Mouse (Mus musculus) heart, embryonic 12.5 days (tissue): ENCODE measurements at regions not wholly inside any gene's neighbourhood (a gene's known extent, or its start where the extent isn't known, plus 50 kb on each side); places are given as distances from the start of the nearest gene placed in this dataset.

ENCODE experiments used
- ATAC-seq: fragments of 200-750 bp; cut with Nextera tagmentation; 2 replicates; pipeline ENCODE4 v1.8.0; 2017; ENCODE audit warnings: moderate TSS enrichment, moderate library complexity; ENCODE audit not compliant: insufficient number of reproducible peaks, low FRiP score
- H3K27ac ChIP-seq: fragments of 300-500 bp; sonication (generic); 2 replicates; pipeline ENCODE4 v1.5.1; 2016; ENCODE audit warnings: mild to moderate bottlenecking, moderate library complexity; ENCODE audit not compliant: poor library complexity, severe bottlenecking
- H3K27me3 ChIP-seq: fragments of 300-500 bp; sonication (generic); replicated peaks from 2 replicates; pipeline ENCODE4 v1.6.1; 2016; ENCODE audit warnings: mild to moderate bottlenecking, moderate library complexity
- H3K36me3 ChIP-seq: fragments of 300-500 bp; sonication (generic); 2 replicates; pipeline ENCODE4 v1.6.1; 2016; ENCODE audit warnings: mild to moderate bottlenecking, moderate library complexity
- H3K4me1 ChIP-seq: fragments of 300-500 bp; sonication (generic); replicated peaks from 2 replicates; pipeline ENCODE4 v1.6.1; 2016; ENCODE audit warnings: mild to moderate bottlenecking
- H3K4me2 ChIP-seq: fragments of 300-500 bp; sonication (generic); 2 replicates; pipeline ENCODE4 v1.6.1; 2016; ENCODE audit warnings: mild to moderate bottlenecking, moderate library complexity
- H3K4me3 ChIP-seq: fragments of 300-500 bp; sonication (generic); 2 replicates; pipeline ENCODE4 v1.5.1; 2016; ENCODE audit warnings: mild to moderate bottlenecking
- H3K9ac ChIP-seq: fragments of 300-500 bp; sonication (generic); 2 replicates; pipeline ENCODE4 v1.6.1; 2016; ENCODE audit warnings: mild to moderate bottlenecking, moderate library complexity
- H3K9me3 ChIP-seq: fragments of 300-500 bp; sonication (generic); replicated peaks from 2 replicates; pipeline ENCODE4 v1.6.1; 2016; ENCODE audit warnings: mild to moderate bottlenecking, moderate library complexity
- WGBS: fragments of 180-500 bp; shearing (Covaris S2); methylation state at CpG from one replicate; pipeline ENCODE4 v1.1.7; 2016; 5-methylcytosine and 5-hydroxymethylcytosine counted together

DNA sequence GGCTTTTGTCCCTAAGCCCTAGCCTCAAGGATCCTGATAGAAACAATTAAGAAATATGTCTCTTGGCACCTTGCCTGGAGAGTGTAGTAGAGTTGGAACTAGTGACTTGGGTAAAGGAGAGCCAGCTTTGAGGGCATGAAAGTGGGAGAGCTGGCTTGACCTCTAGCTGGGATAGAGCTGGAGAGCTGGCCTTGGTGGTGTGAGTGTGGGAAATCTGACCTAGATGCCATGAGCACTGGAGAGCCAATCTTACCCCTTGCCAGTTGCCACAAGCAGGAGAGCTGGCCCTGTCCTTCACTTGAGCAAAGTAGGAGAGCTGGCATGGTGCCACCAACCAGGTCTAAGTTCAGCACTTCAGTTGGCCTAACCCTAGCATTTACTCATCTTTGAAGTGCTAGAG lies 995.7 kb downstream of the Gsdmc2 start:
- Histone ChIP-seq H3K9ac (no peak overlapping the region), H3K27me3 (no peaks in the 10 kb centered on the region), H3K4me2 (no peak overlapping the region), H3K9me3 (no peaks in the 10 kb centered on the region), H3K36me3 (no peaks in the 10 kb centered on the region), H3K4me3 (no peak overlapping the region), H3K4me1 (no peaks in the 10 kb centered on the region), H3K27ac (no peak overlapping the region)
- ATAC-seq = no peak

GRCm38 (mm10) chr15:62845884-62846283 lies 999.1 kb downstream of the Gsdmc2 start:
- no peak overlapping the region for H3K9ac ChIP-seq
- no peak overlapping the region for H3K4me2 ChIP-seq
- H3K27ac ChIP-seq = no peak overlapping the region
- WGBS = 75% methylated on average over 3 of the region's 3 CpGs
- no peak overlapping the region for H3K4me3 ChIP-seq
- no peaks in the 10 kb centered on the region for H3K4me1 ChIP-seq
- ATAC-seq = no peak
- H3K27me3 ChIP-seq = no peaks in the 10 kb centered on the region
- H3K36me3 ChIP-seq = no peaks in the 10 kb centered on the region
- H3K9me3 ChIP-seq = no peaks in the 10 kb centered on the region

GRCm38 (mm10) chr15:62825586-62825985 lies 1019.4 kb downstream of the Gsdmc2 start:
- ATAC-seq = no peak
- Histone ChIP-seq H3K27ac (no peak overlapping the region), H3K9me3 (no peaks in the 10 kb centered on the region), H3K27me3 (no peaks in the 10 kb centered on the region), H3K4me2 (no peak overlapping the region), H3K36me3 (no peaks in the 10 kb centered on the region), H3K9ac (no peak overlapping the region), H3K4me1 (no peaks in the 10 kb centered on the region), H3K4me3 (no peak overlapping the region)

- WGBS = 60% methylated on average over 1 of the region's 1 CpGs
- H3K36me3 ChIP-seq = no peaks in the 10 kb centered on the region
- H3K27ac ChIP-seq = no peak overlapping the region
- no peak overlapping the region for H3K4me3 ChIP-seq
- no peaks in the 10 kb centered on the region for H3K4me1 ChIP-seq
- ATAC-seq = no peak
- H3K27me3 ChIP-seq = no peaks in the 10 kb centered on the region
- no peak overlapping the region for H3K9ac ChIP-seq
- no peaks in the 10 kb centered on the region for H3K9me3 ChIP-seq
- no peak overlapping the region for H3K4me2 ChIP-seq
These were observed 1021.0 kb downstream of the Gsdmc2 start for GRCm38 (mm10) chr15:62823861-62824518.

DNA sequence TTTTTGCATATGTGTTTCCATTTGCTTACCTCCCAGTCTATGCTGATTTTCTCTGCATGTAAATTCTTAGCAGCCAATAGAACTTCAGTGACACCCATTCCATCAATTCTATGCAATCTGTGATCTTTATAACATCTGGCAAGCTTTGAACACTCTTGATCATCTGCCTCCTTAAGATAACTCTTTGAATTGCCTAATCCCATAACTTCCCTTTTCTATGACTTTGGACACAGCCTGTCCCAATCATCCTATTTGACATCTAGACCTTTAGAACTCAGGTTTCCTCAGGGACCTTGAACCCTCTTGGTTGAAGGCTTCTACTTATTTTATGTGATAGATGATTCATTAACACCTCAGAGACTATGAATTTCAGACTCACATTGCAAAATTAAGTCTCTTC lies 1022.7 kb downstream of the Gsdmc2 start:
- Histone ChIP-seq H3K9me3 (no peaks in the 10 kb centered on the region), H3K27ac (no peak overlapping the region), H3K4me2 (no peak overlapping the region)

DNA sequence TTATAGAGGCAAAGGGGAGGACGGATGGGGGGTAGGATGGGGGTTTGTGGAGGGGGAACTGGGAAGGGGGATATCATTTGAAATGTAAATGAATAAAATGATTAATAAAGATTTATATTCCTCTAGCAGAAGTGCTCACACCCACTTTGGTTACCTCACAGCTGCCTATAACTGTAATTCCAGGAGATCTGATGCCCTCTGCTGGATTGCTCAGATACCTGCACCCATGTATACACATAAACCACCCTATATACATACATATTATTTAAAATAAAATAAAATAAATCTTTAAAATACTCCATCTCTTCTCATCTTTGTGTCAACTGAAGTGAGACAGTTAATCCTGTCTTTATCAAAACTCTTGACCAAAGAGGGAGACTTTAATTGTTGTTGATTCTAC lies 1031.9 kb downstream of the Gsdmc2 start:
- H3K4me3 ChIP-seq = no peak overlapping the region
- no peaks in the 10 kb centered on the region for H3K9me3 ChIP-seq
- no peak overlapping the region for H3K4me2 ChIP-seq
- H3K36me3 ChIP-seq = no peaks in the 10 kb centered on the region
- no peak overlapping the region for H3K27ac ChIP-seq
- WGBS = 50% methylated on average over 1 of the region's 1 CpGs
- H3K27me3 ChIP-seq = no peaks in the 10 kb centered on the region
- ATAC-seq = no peak
- no peak overlapping the region for H3K9ac ChIP-seq
- no peaks in the 10 kb centered on the region for H3K4me1 ChIP-seq

More for the DNA sequence above, 1022.7 kb downstream of the Gsdmc2 start:
- H3K4me3 ChIP-seq = no peak overlapping the region
- no peak for ATAC-seq
- H3K9ac ChIP-seq = no peak overlapping the region
- no peaks in the 10 kb centered on the region for H3K27me3 ChIP-seq
- no peaks in the 10 kb centered on the region for H3K4me1 ChIP-seq
- H3K36me3 ChIP-seq = no peaks in the 10 kb centered on the region

GRCm38 (mm10) chr15:62812026-62812425 lies 1033.0 kb downstream of the Gsdmc2 start:
- 65% methylated on average over 2 of the region's 2 CpGs for WGBS
- Histone ChIP-seq H3K4me1 (no peaks in the 10 kb centered on the region), H3K4me3 (no peak overlapping the region), H3K4me2 (no peak overlapping the region), H3K9me3 (no peaks in the 10 kb centered on the region), H3K9ac (no peak overlapping the region), H3K36me3 (no peaks in the 10 kb centered on the region), H3K27ac (no peak overlapping the region), H3K27me3 (no peaks in the 10 kb centered on the region)
- no peak for ATAC-seq

GRCm38 (mm10) chr15:62809320-62809719 lies 1035.7 kb downstream of the Gsdmc2 start:
- Histone ChIP-seq H3K9me3 (no peaks in the 10 kb centered on the region), H3K9ac (no peak overlapping the region), H3K4me1 (no peaks in the 10 kb centered on the region), H3K4me3 (no peak overlapping the region), H3K36me3 (no peaks in the 10 kb centered on the region), H3K4me2 (no peak overlapping the region), H3K27me3 (no peaks in the 10 kb centered on the region), H3K27ac (no peak overlapping the region)
- 73% methylated on average over 3 of the region's 3 CpGs for WGBS
- ATAC-seq = no peak

- Histone ChIP-seq H3K4me1 (no peaks in the 10 kb centered on the region), H3K27me3 (no peaks in the 10 kb centered on the region), H3K4me2 (no peak overlapping the region), H3K4me3 (no peak overlapping the region), H3K27ac (no peak overlapping the region), H3K9me3 (no peaks in the 10 kb centered on the region), H3K36me3 (no peaks in the 10 kb centered on the region), H3K9ac (no peak overlapping the region)
- no peak for ATAC-seq
- WGBS = 63% methylated on average over 4 of the region's 4 CpGs
These were observed 1036.7 kb downstream of the Gsdmc2 start for GRCm38 (mm10) chr15:62808087-62808808.

DNA sequence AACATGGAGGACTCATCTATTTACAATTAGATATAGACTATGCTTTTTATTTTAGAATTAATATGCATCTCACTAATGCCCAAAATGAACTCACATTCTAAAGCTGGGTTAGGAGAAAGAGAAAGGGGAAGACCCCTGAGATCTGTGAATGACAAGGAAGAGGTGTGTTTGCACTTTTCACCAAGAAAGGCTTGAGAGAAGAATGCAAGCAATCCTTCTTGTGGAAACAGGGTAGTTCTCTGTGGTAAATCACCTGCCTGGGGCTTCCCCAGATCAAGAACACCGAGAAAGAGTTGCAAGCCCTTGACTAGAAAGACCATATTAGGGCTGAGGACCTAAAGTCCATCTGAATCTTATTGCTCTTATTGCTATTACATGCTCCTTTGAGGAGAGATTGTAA lies 1037.6 kb downstream of the Gsdmc2 start:
- Histone ChIP-seq H3K36me3 (no peaks in the 10 kb centered on the region), H3K4me2 (no peak overlapping the region), H3K27ac (no peak overlapping the region), H3K4me1 (no peaks in the 10 kb centered on the region), H3K9me3 (no peaks in the 10 kb centered on the region), H3K4me3 (no peak overlapping the region), H3K9ac (no peak overlapping the region), H3K27me3 (no peaks in the 10 kb centered on the region)
- ATAC-seq = no peak
- WGBS = 74% methylated on average over 1 of the region's 1 CpGs

- Histone ChIP-seq H3K27ac (no peak overlapping the region), H3K4me3 (no peak overlapping the region), H3K9ac (no peak overlapping the region), H3K4me1 (no peaks in the 10 kb centered on the region), H3K36me3 (no peaks in the 10 kb centered on the region), H3K4me2 (no peak overlapping the region), H3K27me3 (no peaks in the 10 kb centered on the region), H3K9me3 (no peaks in the 10 kb centered on the region)
- no peak for ATAC-seq
These were observed 1042.2 kb downstream of the Gsdmc2 start for GRCm38 (mm10) chr15:62802770-62803169.

GRCm38 (mm10) chr15:62798731-62799130 lies 1046.2 kb downstream of the Gsdmc2 start:
- no peaks in the 10 kb centered on the region for H3K4me1 ChIP-seq
- no peak overlapping the region for H3K4me2 ChIP-seq
- no peaks in the 10 kb centered on the region for H3K9me3 ChIP-seq
- no peak for ATAC-seq
- no peak overlapping the region for H3K27ac ChIP-seq
- no peaks in the 10 kb centered on the region for H3K27me3 ChIP-seq
- no peak overlapping the region for H3K4me3 ChIP-seq
- 69% methylated on average over 4 of the region's 4 CpGs for WGBS
- no peak overlapping the region for H3K9ac ChIP-seq
- H3K36me3 ChIP-seq = no peaks in the 10 kb centered on the region
